Mouse (Mus musculus): ENCODE data around the gene Hic1. TPM values are rescaled to one million over a fixed set of nuclear protein-coding genes. Genes with fewer than 3 reads are reported as not detected.

Hic1 gene
- polyA plus RNA-seq (2016; fragmentation: Nextera tagmentation; extraction: Ambion mirVana): 3.7 and 4.8 TPM in 2 replicates

- no peak for ATAC-seq (ENCODE audit: low FRiP score, low read depth)
- peak within 1 kb of the TSS; percentile 65 for H3K4me2 ChIP-seq (replicated peaks)
- peaks cover 81% of the 10 kb centered on the region for H3K4me1 ChIP-seq
- peak within 1 kb of the TSS; percentile 50; the same call in 1 of the 2 replicates for H3K9ac ChIP-seq (replicated peaks)
- no peak within 1 kb of the TSS for H3K27ac ChIP-seq (replicated peaks)
- peak within 1 kb of the TSS; percentile 46 for H3K4me3 ChIP-seq
- WGBS: 5% methylated on average over 23 of the region's 23 CpGs
- peaks cover 92% of the 10 kb centered on the region for H3K27me3 ChIP-seq
- no peaks in the 10 kb centered on the region for H3K9me3 ChIP-seq
- H3K36me3 ChIP-seq: no peaks in the 10 kb centered on the region
These were observed at the start of gene Hic1 for GRCm38 (mm10) chr11:75169405-75170080. Hic1 (minus strand) TSS chr11:75169519.

DNA sequence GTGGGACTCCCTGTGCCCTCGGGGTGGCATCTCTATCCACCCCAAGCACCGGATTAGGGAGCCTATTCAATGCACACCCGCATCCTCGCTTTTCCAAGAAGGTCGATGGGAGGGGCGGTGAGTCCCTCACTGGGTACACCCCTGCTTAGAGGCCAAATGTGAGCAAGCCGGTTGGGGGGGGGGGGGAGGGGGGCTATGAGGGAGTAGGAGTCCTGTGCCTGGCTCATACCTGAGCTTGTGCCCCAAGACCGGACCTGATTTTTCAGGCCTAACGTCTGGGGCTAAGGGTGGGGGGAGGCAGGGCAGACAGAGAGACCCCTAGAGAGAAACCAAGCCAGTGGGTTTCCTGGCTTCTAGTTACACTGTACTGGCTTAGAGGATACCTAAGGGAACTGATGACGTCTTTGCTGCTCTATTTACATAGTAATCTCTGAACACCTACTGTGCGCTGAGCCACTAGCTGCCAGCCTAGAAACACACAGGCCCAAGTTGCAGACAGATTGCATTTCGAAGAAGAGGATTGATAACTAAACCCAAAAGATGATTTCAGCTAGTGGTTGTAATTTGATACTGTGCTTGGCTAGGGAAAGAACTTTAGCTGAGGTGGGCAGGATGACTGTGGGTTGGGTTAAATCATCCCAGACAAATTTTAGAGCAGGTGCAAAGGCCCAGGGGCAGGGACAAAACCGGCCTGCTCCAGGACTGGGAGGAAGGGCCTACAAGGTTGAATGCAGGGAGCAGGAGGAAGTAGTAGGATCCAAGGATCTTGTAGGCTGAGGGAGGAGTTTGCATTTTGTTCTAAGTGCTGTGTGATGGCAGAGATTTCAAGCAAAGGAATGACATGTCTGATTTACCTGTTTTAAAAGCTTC is 45.0 kb upstream of the Hic1 start:
- Histone ChIP-seq H3K4me2 (replicated peaks) (peak overlapping the region; percentile 53), H3K4me3 (peak overlapping the region; percentile 30), H3K4me1 (peaks cover 64% of the 10 kb centered on the region), H3K36me3 (no peaks in the 10 kb centered on the region), H3K27me3 (peaks cover 26% of the 10 kb centered on the region), H3K9ac (replicated peaks) (peak overlapping the region; percentile 35), H3K9me3 (no peaks in the 10 kb centered on the region), H3K27ac (replicated peaks) (peak overlapping the region; percentile 81)
- 14% methylated on average over 12 of the region's 13 CpGs for WGBS
- peak; percentile 55 for ATAC-seq (ENCODE audit: low FRiP score, low read depth)

- ATAC-seq (ENCODE audit: low FRiP score, low read depth): peak; percentile 82
- H3K27me3 ChIP-seq: peaks cover 27% of the 10 kb centered on the region
- H3K9me3 ChIP-seq: no peaks in the 10 kb centered on the region
- no peaks in the 10 kb centered on the region for H3K36me3 ChIP-seq
- H3K4me3 ChIP-seq: peak overlapping the region; percentile 30
- peak overlapping the region; percentile 35 for H3K9ac ChIP-seq (replicated peaks)
- H3K4me1 ChIP-seq: peaks cover 70% of the 10 kb centered on the region
- peak overlapping the region; percentile 53 for H3K4me2 ChIP-seq (replicated peaks)
- 2% methylated on average over 35 of the region's 35 CpGs for whole genome bisulfite sequencing
- peak overlapping the region; percentile 81 for H3K27ac ChIP-seq (replicated peaks)
These were observed 44.2 kb upstream of the Hic1 start for GRCm38 (mm10) chr11:75213372-75214080.

DNA sequence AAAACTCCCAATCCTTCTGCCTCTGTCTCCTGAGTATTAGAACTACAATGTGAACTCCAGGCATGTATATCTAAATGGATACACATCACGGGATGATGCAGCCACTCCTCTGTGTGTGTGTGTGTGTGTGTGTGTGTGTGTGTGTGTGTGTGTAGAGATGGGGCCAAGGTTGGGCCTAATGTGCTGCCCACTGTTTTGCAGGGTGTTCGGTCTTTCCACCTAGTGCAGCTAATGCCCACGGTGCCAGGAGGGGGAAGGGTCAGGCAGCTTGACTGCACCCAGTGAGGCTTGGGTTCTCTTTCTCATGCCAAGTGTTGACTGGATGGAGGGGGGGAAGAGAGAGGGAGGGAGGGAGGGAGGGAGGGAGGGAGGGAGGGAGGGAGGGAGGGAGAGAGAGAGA is 43.6 kb upstream of the Hic1 start:
- WGBS: 35% methylated on average over 2 of the region's 3 CpGs

GRCm38 (mm10) chr11:75212031-75212667 is 42.8 kb upstream of the Hic1 start:
- WGBS: 35% methylated on average over 8 of the region's 8 CpGs

More for the DNA sequence above, 43.6 kb upstream of the Hic1 start:
- peaks cover 70% of the 10 kb centered on the region for H3K4me1 ChIP-seq
- H3K4me3 ChIP-seq: no peak overlapping the region
- H3K36me3 ChIP-seq: no peaks in the 10 kb centered on the region
- ATAC-seq (ENCODE audit: low FRiP score, low read depth): no peak
- H3K27me3 ChIP-seq: peaks cover 27% of the 10 kb centered on the region
- no peak overlapping the region for H3K9ac ChIP-seq (replicated peaks)
- peak overlapping the region; percentile 81 for H3K27ac ChIP-seq (replicated peaks)
- no peaks in the 10 kb centered on the region for H3K9me3 ChIP-seq
- peak overlapping the region; percentile 53; the same call in 1 of the 2 replicates for H3K4me2 ChIP-seq (replicated peaks)

DNA sequence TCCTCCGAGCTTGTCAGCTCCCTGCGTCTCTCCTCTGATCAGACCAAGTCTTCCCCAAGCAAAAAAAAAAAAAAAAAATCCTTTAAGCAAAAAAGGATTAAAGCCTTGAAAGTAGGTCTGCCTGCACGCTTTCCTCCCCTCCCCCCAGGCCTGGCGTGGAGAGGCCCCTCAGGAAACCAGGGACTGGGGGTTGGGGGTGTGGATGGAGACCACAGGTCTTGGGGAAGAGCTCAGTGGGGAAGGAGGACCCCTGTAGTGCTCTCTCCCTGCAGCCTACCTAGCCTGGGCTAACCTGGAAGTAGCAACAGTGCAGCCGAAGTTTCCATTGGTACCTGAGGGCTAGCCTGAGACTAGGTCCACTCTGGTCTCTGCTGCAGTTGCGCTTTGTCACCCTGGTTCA is 41.4 kb upstream of the Hic1 start:
- H3K27me3 ChIP-seq: peaks cover 21% of the 10 kb centered on the region; the same call in 1 of the 2 replicates
- ATAC-seq (ENCODE audit: low FRiP score, low read depth): no peak
- no peak overlapping the region for H3K4me2 ChIP-seq (replicated peaks)
- H3K4me1 ChIP-seq: peaks cover 67% of the 10 kb centered on the region
- WGBS: 31% methylated on average over 6 of the region's 6 CpGs
- no peaks in the 10 kb centered on the region for H3K36me3 ChIP-seq
- H3K9ac ChIP-seq (replicated peaks): no peak overlapping the region
- H3K27ac ChIP-seq (replicated peaks): peak overlapping the region; percentile 81
- no peaks in the 10 kb centered on the region for H3K9me3 ChIP-seq
- no peak overlapping the region for H3K4me3 ChIP-seq

More at GRCm38 (mm10) chr11:75212031-75212667, 42.8 kb upstream of the Hic1 start:
- Histone ChIP-seq H3K4me3 (no peak overlapping the region), H3K4me1 (peaks cover 70% of the 10 kb centered on the region), H3K27ac (replicated peaks) (peak overlapping the region; percentile 81), H3K4me2 (replicated peaks) (no peak overlapping the region), H3K9me3 (no peaks in the 10 kb centered on the region), H3K36me3 (no peaks in the 10 kb centered on the region), H3K9ac (replicated peaks) (no peak overlapping the region), H3K27me3 (peaks cover 27% of the 10 kb centered on the region)
- no peak for ATAC-seq (ENCODE audit: low FRiP score, low read depth)

DNA sequence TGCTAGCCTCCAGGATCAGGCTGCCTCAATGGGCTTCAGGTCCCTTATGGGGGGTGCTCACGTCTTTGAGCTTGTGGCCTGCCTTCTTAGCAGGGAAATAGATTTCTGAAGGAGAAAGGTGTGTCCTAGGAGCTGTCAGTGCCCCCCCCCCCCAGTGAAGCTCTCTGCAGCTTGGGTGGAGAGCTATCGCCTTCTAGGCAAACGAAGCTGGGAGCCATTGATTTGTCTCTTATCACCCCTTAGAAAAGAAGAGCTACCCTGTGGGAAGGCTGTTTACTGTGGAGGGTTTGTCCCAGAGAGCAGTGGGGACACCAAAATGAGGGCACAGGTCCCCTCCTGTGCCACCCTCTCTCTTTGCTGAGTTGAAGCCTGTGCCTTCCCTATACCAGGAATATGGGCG is 40.8 kb upstream of the Hic1 start:
- peaks cover 61% of the 10 kb centered on the region for H3K4me1 ChIP-seq

DNA sequence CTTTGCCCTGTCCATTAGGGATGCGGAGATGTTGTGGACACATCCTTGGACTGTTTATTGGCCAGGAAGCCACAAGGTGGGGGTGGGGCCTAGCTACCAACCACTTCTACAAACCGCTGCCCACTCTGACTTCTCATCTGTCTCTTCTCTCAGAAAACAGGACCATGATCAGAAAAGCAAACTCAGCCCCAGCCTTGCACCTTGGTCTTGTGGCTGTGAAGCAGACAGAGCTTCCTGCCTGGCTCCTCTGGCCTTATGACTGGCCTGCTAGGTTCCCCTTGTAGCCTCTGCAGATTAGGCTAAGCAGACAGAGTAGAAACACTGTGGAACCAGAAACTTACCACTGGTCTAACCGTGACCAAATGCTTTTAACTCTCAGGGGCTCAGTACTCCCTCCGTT is 40.0 kb upstream of the Hic1 start:
- H3K4me2 ChIP-seq (replicated peaks): no peak overlapping the region
- no peak overlapping the region for H3K9ac ChIP-seq (replicated peaks)
- peaks cover 58% of the 10 kb centered on the region for H3K4me1 ChIP-seq
- H3K27me3 ChIP-seq: peaks cover 9% of the 10 kb centered on the region
- ATAC-seq (ENCODE audit: low FRiP score, low read depth): no peak
- no peak overlapping the region for H3K4me3 ChIP-seq
- peak overlapping the region; percentile 81 for H3K27ac ChIP-seq (replicated peaks)
- H3K9me3 ChIP-seq: no peaks in the 10 kb centered on the region
- H3K36me3 ChIP-seq: no peaks in the 10 kb centered on the region
- WGBS: 60% methylated on average over 4 of the region's 4 CpGs

More for the DNA sequence above, 40.8 kb upstream of the Hic1 start:
- 38% methylated on average over 4 of the region's 4 CpGs for WGBS
- Histone ChIP-seq H3K27me3 (peaks cover 15% of the 10 kb centered on the region; the same call in 1 of the 2 replicates), H3K27ac (replicated peaks) (peak overlapping the region; percentile 81), H3K9ac (replicated peaks) (no peak overlapping the region), H3K4me2 (replicated peaks) (no peak overlapping the region), H3K9me3 (no peaks in the 10 kb centered on the region), H3K36me3 (no peaks in the 10 kb centered on the region), H3K4me3 (no peak overlapping the region)
- ATAC-seq (ENCODE audit: low FRiP score, low read depth): no peak

DNA sequence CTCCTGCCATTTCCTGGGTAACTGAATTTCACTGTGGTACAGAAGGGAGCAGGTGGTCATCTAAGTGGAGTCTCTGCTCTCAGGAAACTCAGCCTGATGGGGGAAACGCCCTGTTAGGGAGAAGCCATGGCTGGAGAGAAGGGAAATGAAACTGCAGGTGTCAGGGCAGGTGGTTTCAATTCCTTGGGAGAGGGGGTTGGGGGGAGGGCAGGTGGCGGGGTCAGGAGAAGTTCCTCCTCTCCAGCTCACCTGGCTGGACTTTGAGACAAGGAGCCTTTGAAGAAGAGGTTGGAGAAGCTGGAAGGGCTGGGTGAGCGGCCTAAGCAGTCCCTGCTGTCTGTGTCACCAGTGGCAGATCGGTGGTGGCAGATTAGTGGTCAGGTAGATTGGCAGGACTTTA is 37.0 kb upstream of the Hic1 start:
- Histone ChIP-seq H3K9ac (replicated peaks) (no peak overlapping the region), H3K4me2 (replicated peaks) (no peak overlapping the region), H3K27me3 (peaks cover 4% of the 10 kb centered on the region; the same call in 1 of the 2 replicates), H3K27ac (replicated peaks) (no peak overlapping the region), H3K4me1 (peaks cover 38% of the 10 kb centered on the region), H3K9me3 (no peaks in the 10 kb centered on the region), H3K4me3 (no peak overlapping the region), H3K36me3 (no peaks in the 10 kb centered on the region)
- ATAC-seq (ENCODE audit: low FRiP score, low read depth): no peak
- WGBS: 88% methylated on average over 4 of the region's 4 CpGs

DNA sequence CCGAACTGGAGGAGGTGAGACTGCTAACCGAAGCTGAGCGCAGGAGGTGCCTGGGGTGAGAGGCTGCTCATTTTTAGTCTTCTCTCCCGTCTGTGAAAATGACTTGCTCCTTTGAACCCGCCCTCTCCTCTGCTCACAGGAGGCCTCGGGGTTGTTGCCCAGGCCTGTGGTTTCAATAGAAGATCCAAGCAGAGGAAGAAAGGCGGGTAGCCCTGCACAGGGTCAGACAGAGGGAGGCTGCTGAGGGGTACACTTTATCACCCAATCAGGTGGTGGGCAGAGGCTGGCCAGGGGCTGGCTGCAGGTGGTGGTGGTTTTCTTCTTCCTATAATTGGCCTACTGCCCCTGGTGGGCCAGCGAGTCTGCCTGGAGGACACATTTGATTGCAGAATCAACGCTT is 35.2 kb upstream of the Hic1 start:
- 0 out of 2 replicates have a peak, but pooled peaks have one; percentile 19 for ATAC-seq (ENCODE audit: low FRiP score, low read depth)
- no peak overlapping the region for H3K4me2 ChIP-seq (replicated peaks)
- H3K27ac ChIP-seq (replicated peaks): peak overlapping the region; percentile 30; the same call in 1 of the 2 replicates
- peaks cover 7% of the 10 kb centered on the region; the same call in 1 of the 2 replicates for H3K27me3 ChIP-seq
- no peaks in the 10 kb centered on the region for H3K36me3 ChIP-seq
- peaks cover 21% of the 10 kb centered on the region for H3K4me1 ChIP-seq
- no peaks in the 10 kb centered on the region for H3K9me3 ChIP-seq
- no peak overlapping the region for H3K4me3 ChIP-seq
- no peak overlapping the region for H3K9ac ChIP-seq (replicated peaks)
- WGBS: 38% methylated on average over 9 of the region's 9 CpGs

- H3K9ac ChIP-seq (replicated peaks): no peak overlapping the region
- peaks cover 15% of the 10 kb centered on the region for H3K4me1 ChIP-seq
- no peak overlapping the region for H3K4me3 ChIP-seq
- no peak overlapping the region for H3K27ac ChIP-seq (replicated peaks)
- H3K27me3 ChIP-seq: peaks cover 8% of the 10 kb centered on the region; the same call in 1 of the 2 replicates
- no peaks in the 10 kb centered on the region for H3K36me3 ChIP-seq
- H3K4me2 ChIP-seq (replicated peaks): no peak overlapping the region
- no peaks in the 10 kb centered on the region for H3K9me3 ChIP-seq
- WGBS: 79% methylated on average over 4 of the region's 4 CpGs
- no peak for ATAC-seq (ENCODE audit: low FRiP score, low read depth)
These were observed 34.6 kb upstream of the Hic1 start for GRCm38 (mm10) chr11:75203926-75204325.
